Mouse (Mus musculus): Measurements from ENCODE around the gene Vmn2r69. TPM values are rescaled to one million over a fixed set of nuclear protein-coding genes. Genes with fewer than 3 reads are reported as not detected.

The Vmn2r69 gene
- not detected in 2 replicates for polyA plus RNA-seq (2014; fragmentation: Nextera tagmentation; extraction: Ambion mirVana)

- H3K4me2 ChIP-seq (ENCODE audit: low read length), result no peak within 1 kb of the TSS
- no peaks in the 10 kb centered on the region for H3K27me3 ChIP-seq (replicated peaks; ENCODE audit: control insufficient read depth, insufficient read depth, low read length)
- no peak within 1 kb of the TSS for H3K4me3 ChIP-seq (ENCODE audit: low read depth, low read length)
- no peak within 1 kb of the TSS for H3K27ac ChIP-seq (ENCODE audit: low read depth)
- H3K9ac ChIP-seq (ENCODE audit: low read length), result no peak within 1 kb of the TSS
- ATAC-seq (replicated peaks; ENCODE audit: low FRiP score, low TSS enrichment, low read depth) (no peak), DNase-seq (ENCODE audit: low spot score) (no peak)
- WGBS, result 72% methylated on average over 3 of the region's 3 CpGs
- no peaks in the 10 kb centered on the region for H3K9me3 ChIP-seq (ENCODE audit: control insufficient read depth, low read length)
- H3K36me3 ChIP-seq (ENCODE audit: control insufficient read depth, insufficient read depth, low read length), result no peaks in the 10 kb centered on the region
- H3K4me1 ChIP-seq (replicated peaks; ENCODE audit: control insufficient read depth, insufficient read depth, low read length), result no peaks in the 10 kb centered on the region
Measured at GRCm38 (mm10) chr7:85415820-85416219, at the start of gene Vmn2r69. Vmn2r69 (minus strand) TSS chr7:85415920.

Other genes with a start within 250 kb of the Vmn2r69 start
- gene Vmn2r68, start 178.1 kb downstream of the Vmn2r69 start, polyA plus RNA-seq (2014; fragmentation: Nextera tagmentation; extraction: Ambion mirVana), result not detected in 2 replicates
- gene Vmn2r71, start 147.2 kb upstream of the Vmn2r69 start, polyA plus RNA-seq (2014; fragmentation: Nextera tagmentation; extraction: Ambion mirVana), result not detected in 2 replicates
- gene Vmn2r70, start 153.3 kb upstream of the Vmn2r69 start, polyA plus RNA-seq (2014; fragmentation: Nextera tagmentation; extraction: Ambion mirVana), result not detected in 2 replicates

Measured in intestine, embryonic 14.5 days (tissue).